Mouse (Mus musculus): Measurements from ENCODE around the gene Dhx16.

Gene Dhx16

DNA sequence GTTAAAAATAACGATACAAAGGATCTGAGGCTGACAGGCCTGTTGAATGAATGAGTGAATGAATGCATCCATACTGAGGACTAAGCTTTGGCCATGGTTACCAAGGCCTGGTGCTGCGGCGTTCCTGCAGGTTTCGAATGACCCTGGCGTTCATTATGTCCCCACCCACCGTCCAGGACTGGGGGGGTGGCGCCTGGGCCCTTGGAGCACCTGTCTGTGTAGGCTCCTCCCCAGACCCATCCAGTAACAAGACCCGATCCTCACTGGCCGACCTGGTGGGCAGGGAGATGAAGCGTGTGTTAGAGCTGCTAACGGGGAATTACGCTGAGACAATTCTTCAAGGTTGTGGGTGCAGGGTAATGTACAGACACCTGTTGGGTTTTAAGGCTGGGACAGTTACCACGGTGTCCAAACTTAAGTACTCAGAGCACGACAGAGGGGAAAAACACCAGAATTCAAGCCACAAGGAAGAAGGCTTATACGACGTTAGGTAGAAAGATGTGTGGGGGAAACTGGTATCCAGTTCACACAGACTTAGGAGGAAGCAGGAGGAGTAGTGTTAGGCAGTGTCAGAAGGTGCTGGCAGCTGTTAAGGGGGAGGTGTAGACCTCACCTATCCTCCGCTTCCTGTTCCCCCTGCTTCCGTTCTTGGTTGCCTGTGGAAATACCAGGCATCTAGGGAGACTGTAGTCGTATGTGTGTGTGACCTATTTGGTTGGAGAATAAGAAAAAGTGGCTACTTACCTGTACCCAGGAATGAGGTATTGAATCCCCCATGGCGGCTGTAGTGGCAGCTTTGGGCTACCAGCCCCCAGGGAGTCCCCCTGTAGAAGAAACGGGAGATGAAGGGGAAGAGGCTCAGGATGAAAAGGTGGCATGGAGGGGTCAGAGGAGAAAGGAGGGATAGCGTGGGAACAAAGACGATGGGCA lies 18.3 kb downstream of the Dhx16 start:
- peak; percentile 47 for DNase-seq

DNA sequence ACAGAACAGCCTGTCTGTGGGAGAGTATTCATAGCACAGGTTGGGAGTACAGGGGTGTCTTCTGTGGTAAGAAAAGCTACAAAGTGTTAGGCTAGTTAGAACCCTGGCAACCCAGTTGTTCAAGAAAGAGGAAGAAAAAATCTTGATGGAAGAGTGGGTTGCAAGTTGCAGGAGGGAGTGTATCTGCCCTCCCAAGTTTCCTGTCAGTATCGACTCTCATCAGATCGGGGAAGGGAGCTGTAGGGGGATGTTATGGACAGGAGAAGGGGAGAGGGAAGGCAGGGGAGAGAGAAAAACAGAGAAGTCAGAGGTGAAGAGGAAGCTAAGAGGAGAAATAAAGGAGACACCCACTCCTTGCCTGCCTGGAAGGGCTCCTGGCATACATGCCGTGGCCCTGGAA lies 21.0 kb downstream of the Dhx16 start:
- DNase-seq = no peak

DNA sequence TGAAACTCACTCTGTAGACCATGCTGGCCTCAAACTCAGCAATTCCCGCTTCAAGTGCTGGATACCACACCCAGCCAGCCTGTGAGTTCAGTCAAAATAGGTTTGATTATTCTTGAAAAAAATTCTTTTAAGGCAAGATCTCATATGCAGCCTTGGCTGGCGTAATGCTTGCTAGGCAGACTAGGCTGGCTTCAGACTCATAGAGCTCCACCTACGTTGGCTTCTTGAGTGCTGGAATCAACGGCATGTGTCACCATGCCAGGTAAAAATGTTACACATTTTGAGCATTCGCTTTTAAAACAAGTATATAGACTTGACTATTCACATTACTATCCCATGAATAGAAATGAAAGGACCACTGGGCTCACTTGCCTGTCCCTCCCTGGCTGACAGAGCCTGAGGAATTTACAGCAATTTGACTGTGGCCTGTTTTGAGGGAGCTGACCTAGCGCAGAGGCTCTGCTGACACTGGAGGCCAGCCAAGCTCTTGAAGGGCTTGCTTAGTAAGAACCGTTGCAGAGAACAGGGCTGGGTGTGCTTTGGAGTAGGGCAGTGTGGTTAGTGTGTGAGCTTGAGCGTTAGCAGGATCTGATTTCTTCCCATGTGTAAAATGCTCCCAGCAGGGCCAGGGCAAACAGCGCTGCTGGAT lies 23.8 kb downstream of the Dhx16 start:
- DNase-seq = no peak

DNA sequence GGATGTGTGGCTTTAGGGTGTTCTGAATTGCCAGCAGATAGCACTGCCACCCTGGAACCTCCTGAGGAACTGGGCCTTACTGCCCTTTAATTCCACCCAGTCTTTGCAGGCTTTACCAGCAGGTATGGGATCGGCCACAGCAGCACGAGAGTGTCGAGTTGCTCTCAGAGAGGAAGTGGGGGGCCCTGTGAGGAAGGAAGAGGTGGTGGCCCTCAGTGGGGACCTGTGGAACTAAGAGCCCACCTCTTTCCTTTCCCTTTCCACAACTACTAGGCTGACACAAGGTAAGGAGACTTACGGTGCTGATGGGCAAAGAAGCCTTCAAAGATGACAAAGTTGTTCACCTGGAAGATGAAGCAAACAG lies 24.4 kb downstream of the Dhx16 start:
- DNase-seq = peak; percentile 62

DNA sequence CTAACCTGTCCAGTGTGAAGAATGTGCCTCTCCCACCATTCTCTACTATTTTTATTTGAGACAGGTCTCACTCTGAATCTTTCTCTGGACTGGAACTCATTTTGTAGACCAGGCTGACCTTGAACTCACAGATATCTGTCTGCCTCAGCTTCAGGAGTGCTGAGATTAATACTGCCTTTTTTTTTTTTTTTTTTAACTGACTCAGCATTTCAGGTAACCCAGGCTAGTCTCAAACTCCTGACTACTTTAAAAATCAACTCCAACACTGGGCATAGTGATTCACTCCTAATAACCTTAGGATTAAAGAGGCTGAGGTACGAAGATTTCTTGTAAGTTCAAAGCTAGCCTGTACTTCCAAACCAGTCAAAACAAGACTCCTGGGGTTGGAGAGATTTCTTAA lies 26.0 kb downstream of the Dhx16 start:
- DNase-seq = no peak

DNA sequence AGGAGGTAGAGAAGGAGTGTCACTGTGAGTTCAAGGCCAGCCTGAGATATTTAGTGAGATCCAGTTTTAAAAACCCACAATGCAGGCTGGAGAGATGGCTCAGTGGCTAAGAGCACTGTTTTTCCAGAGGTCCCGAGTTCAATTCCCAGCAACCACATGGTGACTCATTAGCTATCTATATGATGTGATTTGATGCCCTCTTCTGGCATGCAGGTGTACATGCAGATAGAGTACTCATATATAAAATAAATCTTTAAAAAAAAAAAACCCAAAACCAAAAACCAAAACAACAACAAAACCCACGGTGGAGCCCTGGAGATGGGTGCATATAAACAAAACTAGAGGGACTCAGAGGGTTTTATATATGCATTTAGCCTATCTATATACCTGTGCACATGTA lies 28.0 kb downstream of the Dhx16 start:
- no peak for DNase-seq

DNA sequence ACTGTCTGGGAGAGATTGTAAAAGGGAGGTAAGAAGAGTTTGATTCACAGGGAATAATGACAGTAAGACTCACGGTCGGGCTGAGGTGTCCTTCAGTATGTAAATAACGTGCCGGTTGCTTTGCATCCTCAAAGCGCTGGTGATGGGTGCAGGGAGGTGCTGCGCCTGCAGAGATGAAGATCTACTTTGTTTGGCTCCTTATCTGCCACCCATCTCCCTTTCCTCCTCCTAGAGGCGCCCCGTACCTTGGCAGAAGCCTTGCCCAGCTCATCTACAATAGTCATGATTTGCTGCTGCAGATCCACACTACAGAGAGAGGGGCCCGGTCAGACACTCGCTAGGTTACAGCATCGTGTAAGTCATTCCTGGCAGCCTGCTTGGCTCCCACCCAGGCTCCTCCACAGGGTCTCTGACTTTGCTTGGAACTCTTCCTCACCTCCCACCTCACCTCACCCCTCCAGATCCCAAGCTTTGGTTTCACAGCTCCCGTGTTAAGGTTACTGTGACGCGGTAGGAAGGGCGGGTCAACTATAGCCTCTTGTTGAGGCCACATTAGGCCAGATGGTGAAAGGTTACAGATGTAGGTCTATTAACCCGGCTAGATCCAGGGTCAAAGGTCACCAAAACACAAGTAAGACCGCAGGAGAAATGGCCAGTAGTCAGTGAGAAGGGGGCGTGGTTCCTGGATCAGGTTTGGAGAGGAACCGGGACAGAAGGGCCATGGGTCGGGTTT lies 29.7 kb downstream of the Dhx16 start:
- DNase-seq = no peak

DNA sequence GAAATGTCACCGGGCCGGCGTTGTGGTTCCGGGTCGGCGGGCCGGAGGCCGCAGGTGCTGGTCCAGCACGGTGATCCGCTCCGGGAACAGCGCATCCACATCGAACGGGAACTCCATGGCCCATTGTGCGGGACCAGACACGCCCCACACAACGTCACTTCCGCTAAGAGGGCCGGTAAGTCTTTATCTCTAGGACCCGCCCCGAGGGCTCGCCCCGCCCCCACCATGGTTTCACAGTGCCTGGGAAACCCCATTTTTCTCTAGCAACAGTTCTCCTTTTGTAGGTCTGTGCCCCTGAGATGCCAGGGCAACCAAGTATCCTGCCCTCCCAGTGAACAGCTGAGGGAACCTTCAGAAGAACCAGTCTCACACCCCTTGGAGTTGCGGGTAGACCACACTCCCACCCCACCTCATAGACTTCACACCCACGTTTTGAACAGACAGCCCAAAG lies 30.3 kb downstream of the Dhx16 start, which contains the start of gene Atat1:
Gene Atat1, minus strand, starts transcription at position 157 of the 451 bp plus-strand sequence.
- peak; percentile 99 for DNase-seq

DNA sequence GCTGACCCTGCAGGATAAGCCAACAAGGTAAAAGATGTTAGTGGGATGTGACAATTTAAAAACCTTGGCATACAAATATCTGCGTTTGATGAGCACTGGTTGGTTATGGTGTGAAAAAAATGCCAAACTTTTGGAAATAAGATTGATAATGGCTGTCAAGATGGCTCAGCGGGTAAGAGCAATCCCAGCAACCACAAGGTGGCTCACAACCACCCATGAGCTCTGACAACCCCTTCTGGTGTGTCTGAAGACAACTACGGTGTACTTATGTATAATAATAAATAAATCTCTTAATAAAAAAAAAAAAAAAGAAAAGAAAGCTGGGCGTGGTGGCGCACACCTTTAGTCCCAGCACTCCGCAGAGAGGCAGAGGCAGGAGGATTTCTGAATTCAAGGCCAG lies 35.4 kb downstream of the Dhx16 start:
- no peak for DNase-seq

DNA sequence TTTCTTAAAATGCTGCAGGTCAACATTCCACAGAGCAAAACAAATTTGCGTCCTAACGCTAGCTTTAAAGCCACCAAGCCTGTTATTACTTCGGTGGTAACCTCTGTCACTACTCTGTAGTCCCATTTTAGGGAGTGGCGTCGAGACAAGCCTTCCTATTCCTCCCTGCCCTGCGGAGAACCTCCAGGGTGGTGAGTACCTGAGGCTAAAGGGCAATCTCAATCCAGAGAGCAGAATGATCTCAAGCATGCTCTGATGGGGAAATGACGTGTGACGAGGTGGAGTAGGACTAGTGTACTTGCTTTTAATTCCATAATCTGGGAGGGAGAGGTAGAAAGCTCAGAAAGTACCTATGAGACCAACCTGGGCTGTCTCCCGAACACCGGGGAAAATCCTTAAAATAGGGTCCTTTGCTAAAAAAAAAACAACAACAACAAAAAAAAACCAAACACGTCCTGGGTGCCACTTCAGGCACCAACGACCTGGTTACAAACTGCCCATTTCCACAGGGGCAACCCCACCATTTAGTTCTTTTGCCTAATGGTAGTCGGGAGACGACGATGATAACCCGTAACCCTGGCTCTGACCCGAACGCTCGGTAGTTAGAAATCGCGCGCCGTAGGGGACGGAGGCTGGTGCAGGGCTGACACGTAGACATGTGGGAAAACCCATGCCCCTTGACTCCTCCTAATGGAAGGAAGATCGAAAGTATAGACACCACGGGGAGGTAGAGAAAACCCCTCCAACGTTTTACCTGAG lies 36.1 kb downstream of the Dhx16 start:
- DNase-seq = no peak

DNA sequence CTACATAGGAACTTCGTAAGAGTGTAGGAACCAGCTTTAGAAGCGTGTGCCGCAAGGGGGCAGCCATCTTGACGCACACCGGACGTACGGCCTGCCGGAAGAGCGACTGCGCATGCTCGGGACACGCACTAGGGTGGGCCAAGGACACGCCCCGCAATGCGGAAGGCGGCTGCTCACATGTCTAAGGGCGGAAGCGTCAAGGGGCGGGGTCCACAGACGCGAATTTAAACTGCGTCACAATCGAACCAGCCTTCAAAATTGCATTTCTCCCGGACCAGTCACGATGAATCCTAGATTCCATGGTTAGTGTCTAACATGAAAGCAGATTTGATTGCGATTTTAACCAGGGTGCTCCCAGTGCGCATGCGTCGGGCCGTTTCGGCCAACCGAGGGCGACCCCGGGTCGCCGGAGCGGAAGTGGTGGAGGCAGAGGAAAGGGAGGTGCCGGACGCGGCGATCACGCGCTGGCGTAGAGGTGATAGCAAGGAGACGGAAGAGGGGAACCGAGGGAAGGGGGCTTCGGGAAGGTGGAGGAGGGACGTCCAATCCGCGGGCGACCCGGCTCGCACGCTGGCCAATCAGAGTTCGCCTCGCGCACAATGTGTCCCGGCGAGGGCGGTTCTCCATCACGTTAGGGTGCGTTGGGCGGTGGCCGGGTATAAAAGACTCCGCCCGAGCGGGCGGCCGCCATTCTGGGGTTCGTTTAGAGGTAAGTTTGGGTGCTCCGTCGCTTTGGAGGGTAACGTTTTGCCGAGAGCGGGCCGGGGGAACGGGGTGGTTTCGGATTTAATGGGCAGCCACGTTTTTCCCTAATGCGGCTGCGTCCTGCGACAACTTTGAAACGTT lies 36.9 kb downstream of the Dhx16 start, which contains the start of the genes Mrps18b and Ppp1r10:
Gene Mrps18b, minus strand, starts transcription at position 93 of the 846 bp plus-strand sequence.
Gene Ppp1r10, plus strand, starts transcription at position 138 of the 846 bp plus-strand sequence.
- peak; percentile 98 for DNase-seq

DNA sequence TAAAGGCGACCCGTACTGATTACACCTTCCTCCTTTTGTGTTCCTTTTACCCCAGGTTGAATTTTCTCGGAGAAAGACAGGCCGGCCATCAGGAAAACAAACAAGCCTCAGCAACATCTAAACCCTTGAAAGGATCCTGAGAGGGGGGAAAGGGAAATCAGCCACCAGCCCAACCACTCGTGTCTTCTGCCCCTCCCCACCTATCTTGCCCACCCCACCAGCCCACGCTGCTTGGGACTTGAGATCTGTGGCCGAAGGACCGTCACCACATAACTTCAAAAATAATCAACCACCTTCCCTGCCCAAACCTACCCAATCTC lies 37.5 kb downstream of the Dhx16 start:
- peak; percentile 62 for DNase-seq

DNA sequence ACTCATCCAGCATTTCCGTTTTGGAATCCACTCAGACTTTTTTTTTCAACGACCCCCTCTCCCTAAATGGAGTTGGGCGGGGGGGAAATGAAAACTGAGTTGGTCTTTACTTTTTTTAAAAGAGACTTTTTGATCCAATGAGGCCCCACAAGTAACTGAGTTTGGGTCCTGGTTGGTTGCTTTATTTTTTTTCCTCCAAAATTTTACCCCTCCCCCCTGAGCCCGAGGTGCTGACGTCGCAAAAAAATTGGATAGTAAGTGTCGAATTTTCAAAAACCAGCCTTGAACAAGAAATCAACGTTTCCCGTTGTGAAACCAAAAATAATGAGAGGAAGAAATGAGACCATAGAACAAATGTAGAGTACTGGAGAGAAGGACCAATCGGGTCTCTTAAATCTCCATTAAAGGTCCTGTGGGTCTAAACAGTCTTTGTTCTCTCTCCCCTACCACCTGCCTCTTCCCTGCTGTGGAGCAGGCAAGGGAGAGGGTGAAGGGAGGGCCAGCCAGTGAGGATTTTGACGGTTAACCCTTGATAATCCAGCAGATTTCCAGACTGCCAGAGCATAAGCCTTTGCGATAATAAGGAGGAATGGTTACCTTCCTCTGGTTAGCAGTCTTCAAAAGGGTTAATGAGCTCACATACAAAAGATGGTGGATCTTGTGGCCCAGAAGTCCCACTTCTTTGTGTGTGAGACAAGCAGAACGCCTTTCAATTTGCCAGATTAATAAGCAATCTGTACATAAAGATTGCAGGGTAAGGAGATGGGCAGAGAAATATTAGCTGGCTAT lies 38.0 kb downstream of the Dhx16 start:
- DNase-seq = peak; percentile 51

DNA sequence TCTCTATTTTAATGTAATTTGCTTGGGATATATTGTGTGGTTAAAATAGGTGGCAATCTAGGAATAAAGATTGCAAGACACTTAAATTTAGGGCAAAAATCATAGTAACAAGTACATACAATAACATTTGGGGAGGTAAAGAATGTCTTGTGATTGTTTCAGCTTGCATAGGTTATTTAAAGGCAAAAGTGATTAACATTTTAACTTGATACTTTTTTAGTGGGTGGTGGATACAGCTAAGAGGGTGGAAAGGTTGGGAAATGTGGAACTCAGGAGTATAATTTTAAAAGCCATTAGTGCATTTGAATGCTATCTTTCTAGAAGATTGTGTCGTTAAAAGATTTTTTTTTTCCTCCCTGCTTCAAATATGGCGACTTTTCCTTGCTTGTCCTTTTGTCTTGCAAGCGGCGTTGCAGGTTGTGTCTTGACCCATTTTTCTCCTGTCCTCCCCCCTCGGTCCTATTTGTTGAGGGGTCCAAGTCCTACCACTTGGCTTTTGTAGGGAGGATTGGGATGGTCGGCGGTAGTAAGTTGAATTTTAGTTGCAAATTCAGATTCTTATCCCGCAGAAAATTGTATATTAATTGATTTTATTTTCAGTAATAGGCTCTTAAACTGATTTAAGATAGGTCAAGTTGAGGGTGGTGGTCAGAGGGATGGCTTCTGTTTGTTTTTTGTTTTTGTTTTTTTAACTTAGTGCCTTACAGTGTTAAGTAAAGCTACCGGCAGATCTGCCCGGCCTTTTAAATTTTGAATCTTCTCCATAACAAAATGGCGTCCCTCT lies 38.8 kb downstream of the Dhx16 start:
- DNase-seq = peak; percentile 54

DNA sequence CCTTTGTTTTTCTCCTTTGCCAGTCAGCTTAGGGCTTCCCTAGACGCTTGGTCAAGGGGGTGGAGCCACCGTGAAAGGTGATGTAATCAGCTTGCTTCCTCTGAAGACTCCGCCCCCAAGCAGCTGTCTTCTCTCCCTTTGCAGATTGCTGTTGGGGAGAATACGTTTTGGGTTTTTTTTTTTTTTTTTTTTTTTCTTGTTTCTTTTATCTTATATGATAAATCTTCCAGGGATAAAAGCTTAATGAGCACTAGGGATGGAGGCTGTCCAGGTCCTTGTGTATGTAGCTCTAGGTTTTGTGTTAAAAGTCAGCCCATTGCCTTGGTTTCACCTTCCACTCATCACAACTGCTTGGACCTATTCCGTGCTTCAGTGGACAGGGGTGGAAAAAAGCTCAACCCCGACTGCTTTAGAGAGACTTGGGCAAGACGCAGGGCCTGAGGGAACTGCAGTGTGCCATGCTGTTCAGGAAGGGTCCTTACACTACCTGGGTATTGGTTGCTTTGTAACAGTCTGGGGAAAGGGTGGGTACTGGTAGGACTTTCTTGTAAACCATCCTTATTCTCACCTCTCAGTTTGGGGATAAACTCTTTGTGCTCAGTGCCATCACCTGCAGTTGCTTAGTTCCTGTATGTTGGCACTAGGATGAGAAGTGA lies 39.6 kb downstream of the Dhx16 start:
- peak; percentile 97 for DNase-seq

DNA sequence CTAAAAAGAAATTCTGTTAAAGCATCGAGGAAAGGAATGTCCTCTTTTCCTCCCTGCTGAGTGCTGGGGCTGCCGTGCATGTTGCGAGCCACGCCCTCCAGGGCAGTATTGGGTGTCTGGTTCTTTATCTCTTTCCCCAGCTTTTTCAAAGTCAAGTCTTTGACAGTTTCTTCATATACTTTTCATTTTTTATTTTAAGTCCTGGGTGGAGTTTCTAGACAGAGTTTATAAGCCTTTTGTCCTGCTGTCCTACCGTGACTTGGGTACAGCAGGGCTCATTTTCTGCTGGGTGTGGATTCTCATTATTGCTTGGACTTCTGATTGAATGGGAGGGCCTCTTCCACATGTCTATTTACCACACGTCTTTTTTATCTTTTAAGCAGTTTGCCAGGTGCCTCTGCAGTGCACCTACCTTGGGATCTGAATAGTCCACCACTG lies 40.3 kb downstream of the Dhx16 start:
- peak; percentile 39 for DNase-seq

DNA sequence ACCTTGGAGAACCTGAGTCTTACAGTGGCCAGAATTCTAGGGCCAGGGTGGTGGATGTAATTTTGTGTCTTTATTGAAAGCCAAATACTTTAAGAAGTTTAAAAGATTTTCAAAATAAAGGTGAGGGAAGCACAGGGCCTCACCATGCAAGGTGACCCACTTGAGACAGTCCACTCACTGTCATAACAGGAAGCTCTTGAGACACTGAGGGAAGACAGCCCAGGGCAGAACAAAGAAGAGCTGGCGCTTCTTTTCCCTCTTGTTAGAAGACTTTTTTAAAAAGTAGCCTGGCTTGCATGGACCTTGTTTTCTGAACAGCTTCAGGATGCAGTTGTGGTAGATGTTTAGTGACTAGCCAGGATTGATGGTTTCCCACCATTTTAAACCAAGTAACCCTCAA lies 40.8 kb downstream of the Dhx16 start:
- DNase-seq = no peak

DNA sequence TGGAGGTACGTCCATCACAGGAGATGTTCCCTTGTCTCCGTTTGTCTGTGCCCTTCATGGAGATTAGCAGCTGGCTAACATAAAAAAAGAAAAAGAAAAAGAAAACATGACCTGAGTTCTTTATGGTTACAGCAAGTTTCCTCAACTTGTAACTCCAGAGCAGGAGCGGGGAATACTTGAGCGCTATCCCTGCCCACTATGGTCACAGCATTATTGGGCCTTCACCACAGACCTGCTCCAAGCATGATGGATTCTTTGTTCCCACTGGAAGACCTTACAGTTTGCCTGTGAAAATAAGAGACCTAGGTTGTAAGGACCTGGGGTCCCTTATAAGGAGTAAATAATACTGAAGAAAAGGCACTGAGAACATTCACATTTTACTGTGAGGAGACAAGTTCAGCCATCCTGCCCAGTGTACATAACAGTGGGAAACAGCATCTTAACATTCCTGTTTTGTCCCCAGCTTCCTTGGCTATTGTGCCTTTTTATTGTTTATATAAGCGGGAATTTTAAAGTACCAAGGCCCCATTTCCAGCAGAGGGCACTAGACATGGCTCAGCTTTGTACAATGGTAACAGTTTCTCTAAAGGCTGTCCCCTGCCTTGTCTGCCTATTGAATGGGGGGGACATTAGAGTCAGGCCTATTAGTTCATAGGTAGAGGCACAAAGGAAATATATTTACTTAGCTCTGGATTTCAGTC lies 41.4 kb downstream of the Dhx16 start:
- DNase-seq = peak; percentile 51

DNA sequence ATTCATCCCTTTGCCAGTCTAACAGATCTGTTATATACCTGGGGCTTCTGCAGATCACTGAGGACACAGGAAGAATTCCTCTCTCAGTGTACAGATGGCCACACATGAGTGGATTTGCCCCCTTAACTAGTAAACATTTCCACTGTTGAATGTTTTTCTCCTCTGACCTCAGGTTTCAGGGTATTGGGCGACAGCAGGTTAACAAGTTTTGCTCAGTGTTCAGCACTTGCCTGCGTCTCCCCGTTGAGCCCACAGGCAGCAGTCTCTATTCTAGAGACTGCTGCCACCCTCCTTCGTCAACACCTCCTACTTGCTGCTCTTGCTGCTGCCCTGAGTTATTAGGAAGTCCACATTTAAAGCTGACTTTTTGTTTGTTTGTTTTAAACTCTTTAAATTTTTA lies 42.1 kb downstream of the Dhx16 start:
- DNase-seq = no peak
